Mouse (Mus musculus): ENCODE measurements around the gene Dync1i2. TPM values are rescaled to one million over a fixed set of nuclear protein-coding genes. Genes with fewer than 3 reads are reported as not detected.

Gene Dync1i2
- polyA plus RNA-seq, 1 experiment from 2014 or later, result 87.6 TPM

DNA sequence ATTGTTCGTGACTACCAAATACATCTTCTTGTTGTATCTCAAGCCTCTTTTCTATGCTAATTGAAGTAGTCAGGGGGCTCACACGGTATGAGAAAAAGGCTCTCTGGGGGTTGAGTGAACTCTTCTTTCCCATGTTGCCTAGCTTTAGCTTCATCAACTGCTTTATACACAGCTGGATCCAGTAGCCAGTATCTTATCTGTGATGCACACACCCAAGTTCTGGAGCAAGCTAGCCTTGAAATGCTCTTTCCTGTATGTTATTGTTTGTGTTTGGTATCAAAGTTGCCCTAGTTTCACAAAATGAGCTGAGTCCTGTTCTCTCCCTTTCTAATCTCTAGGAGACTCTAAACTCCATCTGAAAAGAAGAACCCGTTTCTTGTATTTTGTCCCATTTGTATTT lies 23.6 kb upstream of the Dync1i2 start:
- Histone ChIP-seq H3K4me2 (replicated peaks) (no peak overlapping the region), H3K4me1 (peaks cover 14% of the 10 kb centered on the region), H3K36me3 (no peaks in the 10 kb centered on the region), H3K9ac (no peak overlapping the region), H3K27me3 (no peaks in the 10 kb centered on the region), H3K4me3 (replicated peaks) (no peak overlapping the region), H3K27ac (replicated peaks) (no peak overlapping the region), H3K9me3 (replicated peaks) (no peaks in the 10 kb centered on the region)
- ATAC-seq (ENCODE audit: insufficient number of reproducible peaks, low FRiP score, low TSS enrichment, low read depth), result no peak
- 73% methylated on average over 3 of the region's 3 CpGs for WGBS

DNA sequence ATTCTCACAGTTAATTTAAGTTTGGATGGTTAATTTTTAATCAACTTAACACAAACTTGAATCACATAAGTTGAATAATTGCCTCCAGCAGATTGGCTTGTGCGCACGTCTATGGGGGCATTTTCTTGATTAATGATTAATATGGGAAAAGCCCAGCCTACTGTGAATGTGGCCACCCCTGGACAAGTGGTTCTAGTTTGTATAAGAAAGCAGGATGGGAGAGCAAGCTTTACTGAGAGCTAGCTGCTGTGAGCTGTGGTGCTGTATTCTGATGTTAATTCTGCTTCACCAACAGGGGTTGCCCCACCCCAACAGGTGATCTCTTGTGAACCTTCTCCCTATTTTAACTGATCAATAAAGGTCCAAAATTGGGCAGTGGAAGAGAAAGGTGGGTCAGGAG lies 22.6 kb upstream of the Dync1i2 start:
- Histone ChIP-seq H3K27me3 (no peaks in the 10 kb centered on the region), H3K4me2 (replicated peaks) (no peak overlapping the region), H3K9me3 (replicated peaks) (no peaks in the 10 kb centered on the region), H3K4me1 (peaks cover 14% of the 10 kb centered on the region), H3K36me3 (no peaks in the 10 kb centered on the region), H3K4me3 (replicated peaks) (no peak overlapping the region), H3K27ac (replicated peaks) (no peak overlapping the region), H3K9ac (no peak overlapping the region)
- no peak for ATAC-seq (ENCODE audit: insufficient number of reproducible peaks, low FRiP score, low TSS enrichment, low read depth)
- 48% methylated on average over 2 of the region's 2 CpGs for WGBS

DNA sequence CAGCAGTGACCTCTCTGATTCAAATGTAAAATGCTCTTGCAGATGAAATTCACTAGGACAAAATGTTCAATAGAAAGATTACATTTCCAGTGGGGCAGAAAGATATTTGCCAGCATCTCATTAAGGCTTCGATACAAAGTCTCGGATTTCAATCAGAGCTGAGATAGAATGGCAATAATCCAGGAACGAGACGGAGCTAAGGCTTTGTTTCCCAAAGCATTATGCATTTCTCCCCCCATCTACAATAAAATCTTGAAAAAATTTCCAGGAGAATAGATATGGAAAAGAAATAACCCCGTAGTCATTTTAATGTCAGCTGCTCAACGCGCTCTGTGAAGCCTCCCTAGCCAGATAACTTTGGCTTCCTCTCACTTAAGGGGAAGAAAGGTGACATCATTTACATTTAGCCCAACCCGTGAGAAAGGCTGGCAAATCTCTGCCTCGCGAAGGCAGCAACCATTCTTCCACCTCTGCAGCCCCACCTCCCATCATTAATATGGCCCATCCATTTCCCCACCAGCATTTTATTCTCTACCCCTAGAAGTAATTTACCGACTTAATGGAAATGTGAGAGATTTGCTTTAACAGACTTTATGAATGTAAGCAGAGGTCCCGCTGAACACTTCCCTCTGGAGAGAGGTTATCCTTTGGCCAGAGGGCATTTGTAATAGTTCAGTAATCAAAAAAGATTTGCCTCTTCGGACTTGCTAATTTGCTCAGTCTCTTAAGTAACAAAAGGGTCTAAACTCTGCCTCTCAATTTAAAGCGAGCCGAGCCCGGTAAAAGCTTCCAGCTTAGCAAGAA lies 19.9 kb upstream of the Dync1i2 start:
- Histone ChIP-seq H3K27me3 (no peaks in the 10 kb centered on the region), H3K9ac (no peak overlapping the region), H3K4me3 (replicated peaks) (peak overlapping the region; percentile 15), H3K9me3 (replicated peaks) (no peaks in the 10 kb centered on the region), H3K4me2 (replicated peaks) (peak overlapping the region; percentile 33), H3K27ac (replicated peaks) (no peak overlapping the region), H3K36me3 (no peaks in the 10 kb centered on the region), H3K4me1 (peaks cover 14% of the 10 kb centered on the region)
- WGBS, result 14% methylated on average over 16 of the region's 16 CpGs
- no peak for ATAC-seq (ENCODE audit: insufficient number of reproducible peaks, low FRiP score, low TSS enrichment, low read depth)

DNA sequence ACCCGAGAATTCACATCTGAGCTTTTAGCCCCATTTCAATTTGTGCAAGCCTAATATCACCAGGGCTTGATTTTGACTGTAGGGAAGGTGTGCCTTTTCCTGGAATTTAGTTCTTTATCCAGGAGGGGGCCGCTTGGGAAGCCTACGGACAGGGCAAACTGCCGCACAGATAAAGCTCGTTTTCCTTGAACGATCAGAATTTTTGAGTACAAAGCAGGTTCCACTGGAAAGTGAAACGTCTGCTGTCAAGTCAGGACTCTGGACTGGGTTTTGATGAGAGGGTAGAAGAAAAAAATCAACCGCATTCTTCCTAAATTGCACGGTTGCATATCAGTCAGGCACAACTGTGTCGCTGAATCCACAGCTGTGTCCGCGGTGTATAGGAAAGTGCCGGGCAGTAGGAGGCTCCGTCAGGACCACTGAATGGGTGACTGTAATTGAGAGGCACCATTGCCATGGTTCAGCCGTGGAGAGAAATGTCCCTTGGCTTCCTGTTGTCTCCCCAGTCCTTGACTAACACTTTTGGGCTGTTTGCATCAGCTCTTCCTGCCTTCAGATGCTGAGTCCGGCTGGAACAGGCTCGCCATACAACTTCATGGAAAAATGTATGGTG lies 19.2 kb upstream of the Dync1i2 start:
- Histone ChIP-seq H3K4me3 (replicated peaks) (peak overlapping the region; percentile 15; the same call in 1 of the 2 replicates), H3K4me2 (replicated peaks) (peak overlapping the region; percentile 33), H3K9ac (no peak overlapping the region), H3K27ac (replicated peaks) (no peak overlapping the region), H3K27me3 (no peaks in the 10 kb centered on the region), H3K36me3 (no peaks in the 10 kb centered on the region), H3K9me3 (replicated peaks) (no peaks in the 10 kb centered on the region), H3K4me1 (peaks cover 14% of the 10 kb centered on the region)
- WGBS, result 24% methylated on average over 17 of the region's 17 CpGs
- ATAC-seq (ENCODE audit: insufficient number of reproducible peaks, low FRiP score, low TSS enrichment, low read depth), result peak; percentile 63; the same call in 1 of the 2 replicates

DNA sequence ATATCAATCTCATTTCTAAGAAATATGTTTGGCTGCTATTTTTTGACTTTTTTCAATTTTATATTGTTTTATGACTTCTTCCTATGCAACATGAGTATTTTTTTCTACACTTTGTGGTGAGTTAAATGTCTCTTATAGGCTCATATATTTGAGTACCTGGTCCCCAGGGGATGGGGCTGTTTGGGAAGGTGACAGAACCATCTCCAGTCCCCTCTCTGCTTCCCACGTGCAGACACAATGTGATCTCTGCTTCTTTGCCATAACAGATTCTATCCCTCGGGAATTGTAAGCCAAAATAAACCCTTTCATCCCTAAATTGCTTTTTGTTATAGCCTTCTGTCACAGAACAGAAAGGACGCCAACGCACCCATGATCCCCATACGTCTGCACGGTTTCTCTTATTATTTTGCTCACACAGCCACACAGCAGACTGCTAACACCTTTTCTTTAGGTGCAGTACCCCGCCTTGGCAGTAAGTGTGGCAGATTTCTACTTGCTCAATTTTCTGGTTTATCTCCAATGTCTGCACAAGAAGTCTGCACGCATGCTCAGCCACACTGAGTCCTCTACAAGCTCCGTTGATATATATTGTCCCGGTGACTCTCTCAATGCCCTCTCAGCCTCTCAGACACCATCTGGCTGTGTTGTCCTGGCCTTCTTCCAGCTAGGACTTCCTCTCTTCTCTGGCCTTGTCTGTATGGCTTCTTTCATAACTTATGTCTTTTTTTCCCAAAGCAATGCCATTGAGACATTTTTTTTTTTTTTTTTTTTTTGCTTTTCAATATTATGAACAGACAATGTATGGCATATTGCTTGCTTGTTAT lies 17.2 kb upstream of the Dync1i2 start:
- no peak overlapping the region for H3K4me3 ChIP-seq (replicated peaks)
- 65% methylated on average over 10 of the region's 10 CpGs for WGBS
- no peaks in the 10 kb centered on the region for H3K9me3 ChIP-seq (replicated peaks)
- no peak overlapping the region for H3K9ac ChIP-seq
- ATAC-seq (ENCODE audit: insufficient number of reproducible peaks, low FRiP score, low TSS enrichment, low read depth), result no peak; the same call in 1 of the 2 replicates
- peaks cover 14% of the 10 kb centered on the region for H3K4me1 ChIP-seq
- no peaks in the 10 kb centered on the region for H3K27me3 ChIP-seq
- H3K36me3 ChIP-seq, result no peaks in the 10 kb centered on the region
- H3K4me2 ChIP-seq (replicated peaks), result no peak overlapping the region
- no peak overlapping the region for H3K27ac ChIP-seq (replicated peaks)

DNA sequence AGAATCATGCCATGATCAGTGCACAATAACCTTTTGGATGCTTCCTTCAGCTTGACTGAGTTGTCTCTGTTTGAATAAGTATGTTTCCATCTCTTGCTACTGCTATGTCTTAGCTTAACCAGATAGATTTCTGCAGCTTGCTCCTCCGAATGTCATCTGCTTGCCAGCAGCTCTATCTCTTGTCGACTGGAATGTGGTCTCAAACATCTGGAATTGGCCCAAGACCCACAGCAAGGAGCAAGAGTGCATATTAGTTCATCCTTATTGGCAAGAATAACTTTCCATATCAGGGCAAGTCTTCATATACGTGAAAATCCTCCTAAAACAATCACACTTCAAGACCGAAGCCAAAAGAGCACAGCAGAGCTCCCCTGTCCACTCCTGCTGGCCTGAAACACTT lies 14.6 kb upstream of the Dync1i2 start:
- H3K27me3 ChIP-seq, result no peaks in the 10 kb centered on the region
- ATAC-seq (ENCODE audit: insufficient number of reproducible peaks, low FRiP score, low TSS enrichment, low read depth), result no peak
- no peaks in the 10 kb centered on the region for H3K36me3 ChIP-seq
- no peaks in the 10 kb centered on the region for H3K9me3 ChIP-seq (replicated peaks)
- no peak overlapping the region for H3K27ac ChIP-seq (replicated peaks)
- WGBS, result 50% methylated on average over 4 of the region's 4 CpGs
- peaks cover 6% of the 10 kb centered on the region for H3K4me1 ChIP-seq
- no peak overlapping the region for H3K9ac ChIP-seq
- no peak overlapping the region for H3K4me2 ChIP-seq (replicated peaks)
- H3K4me3 ChIP-seq (replicated peaks), result no peak overlapping the region

DNA sequence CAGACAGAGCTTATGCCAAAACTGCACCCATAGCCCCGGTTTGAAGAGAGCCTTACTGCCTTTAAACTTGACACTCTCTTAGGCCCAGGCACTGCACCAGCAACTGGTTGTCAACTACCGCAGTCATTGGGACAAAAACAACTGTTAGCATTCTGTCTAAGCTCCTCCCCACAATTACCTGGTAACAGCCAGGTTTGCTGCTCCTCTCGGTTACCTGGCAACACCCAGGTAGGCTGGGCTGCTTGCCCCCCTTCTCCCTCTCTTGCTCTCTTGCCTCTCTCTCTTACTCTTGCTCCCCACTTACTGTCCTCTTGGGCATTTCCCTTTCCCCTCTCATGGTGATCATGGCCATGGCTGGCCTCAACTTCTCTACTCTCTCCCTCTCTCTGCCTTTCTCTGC lies 12.6 kb upstream of the Dync1i2 start:
- WGBS, result 46% methylated on average over 3 of the region's 3 CpGs
- ATAC-seq (ENCODE audit: insufficient number of reproducible peaks, low FRiP score, low TSS enrichment, low read depth), result no peak

DNA sequence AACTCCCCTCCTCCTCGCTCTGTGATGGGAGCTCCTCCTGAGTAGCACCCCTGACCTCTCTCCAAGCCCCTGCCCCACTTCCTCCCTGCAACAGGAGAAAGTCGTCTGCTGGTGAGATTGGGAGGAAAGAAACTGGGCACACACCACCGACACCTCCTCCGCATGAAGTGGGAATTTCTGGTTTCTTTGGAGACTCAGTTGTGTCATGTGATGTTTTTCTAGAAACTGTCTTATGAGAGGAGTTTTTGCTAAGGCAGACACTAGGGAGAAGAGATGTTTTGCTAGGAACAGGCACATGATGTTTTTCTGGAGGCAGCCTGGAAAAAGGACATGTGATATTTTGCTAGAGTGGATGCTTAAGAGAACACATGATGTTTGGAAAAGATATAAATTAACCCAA lies 11.0 kb upstream of the Dync1i2 start:
- no peak overlapping the region for H3K27ac ChIP-seq (replicated peaks)
- no peaks in the 10 kb centered on the region for H3K9me3 ChIP-seq (replicated peaks)
- H3K4me3 ChIP-seq (replicated peaks), result no peak overlapping the region
- 53% methylated on average over 4 of the region's 4 CpGs for WGBS
- H3K9ac ChIP-seq, result no peak overlapping the region
- H3K27me3 ChIP-seq, result no peaks in the 10 kb centered on the region
- H3K4me1 ChIP-seq, result no peaks in the 10 kb centered on the region; the same call in 1 of the 2 replicates
- H3K4me2 ChIP-seq (replicated peaks), result no peak overlapping the region
- no peak for ATAC-seq (ENCODE audit: insufficient number of reproducible peaks, low FRiP score, low TSS enrichment, low read depth)
- no peaks in the 10 kb centered on the region for H3K36me3 ChIP-seq

More for the DNA sequence above, 12.6 kb upstream of the Dync1i2 start:
- H3K36me3 ChIP-seq, result no peaks in the 10 kb centered on the region
- no peak overlapping the region for H3K4me3 ChIP-seq (replicated peaks)
- H3K4me2 ChIP-seq (replicated peaks), result no peak overlapping the region
- no peaks in the 10 kb centered on the region for H3K9me3 ChIP-seq (replicated peaks)
- no peak overlapping the region for H3K27ac ChIP-seq (replicated peaks)
- H3K4me1 ChIP-seq, result no peaks in the 10 kb centered on the region; the same call in 1 of the 2 replicates
- no peak overlapping the region for H3K9ac ChIP-seq
- H3K27me3 ChIP-seq, result no peaks in the 10 kb centered on the region

DNA sequence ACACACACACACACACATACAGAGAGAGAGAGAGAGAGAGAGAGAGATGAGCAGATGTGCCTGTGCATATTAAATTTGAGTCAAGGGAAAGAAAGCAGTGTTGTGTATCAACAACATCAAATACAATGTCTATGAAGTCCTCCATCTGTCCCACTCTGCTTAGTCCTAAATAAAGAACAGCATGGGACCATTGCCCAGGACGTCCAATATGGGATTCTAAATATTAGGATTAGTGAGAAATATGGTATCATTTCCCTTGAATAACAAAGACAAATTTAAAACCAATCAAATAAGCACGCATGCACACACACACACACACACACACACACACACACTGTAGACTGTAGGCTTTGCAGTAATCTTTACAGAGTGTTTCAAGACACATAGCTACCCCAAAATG lies 9.6 kb upstream of the Dync1i2 start:
- ATAC-seq (ENCODE audit: insufficient number of reproducible peaks, low FRiP score, low TSS enrichment, low read depth), result no peak
- H3K4me2 ChIP-seq (replicated peaks), result no peak overlapping the region
- no peaks in the 10 kb centered on the region; the same call in 1 of the 2 replicates for H3K4me1 ChIP-seq
- H3K9me3 ChIP-seq (replicated peaks), result no peaks in the 10 kb centered on the region
- 74% methylated on average over 2 of the region's 2 CpGs for WGBS
- no peak overlapping the region for H3K4me3 ChIP-seq (replicated peaks)
- H3K36me3 ChIP-seq, result no peaks in the 10 kb centered on the region
- H3K9ac ChIP-seq, result no peak overlapping the region
- H3K27me3 ChIP-seq, result no peaks in the 10 kb centered on the region
- H3K27ac ChIP-seq (replicated peaks), result no peak overlapping the region

DNA sequence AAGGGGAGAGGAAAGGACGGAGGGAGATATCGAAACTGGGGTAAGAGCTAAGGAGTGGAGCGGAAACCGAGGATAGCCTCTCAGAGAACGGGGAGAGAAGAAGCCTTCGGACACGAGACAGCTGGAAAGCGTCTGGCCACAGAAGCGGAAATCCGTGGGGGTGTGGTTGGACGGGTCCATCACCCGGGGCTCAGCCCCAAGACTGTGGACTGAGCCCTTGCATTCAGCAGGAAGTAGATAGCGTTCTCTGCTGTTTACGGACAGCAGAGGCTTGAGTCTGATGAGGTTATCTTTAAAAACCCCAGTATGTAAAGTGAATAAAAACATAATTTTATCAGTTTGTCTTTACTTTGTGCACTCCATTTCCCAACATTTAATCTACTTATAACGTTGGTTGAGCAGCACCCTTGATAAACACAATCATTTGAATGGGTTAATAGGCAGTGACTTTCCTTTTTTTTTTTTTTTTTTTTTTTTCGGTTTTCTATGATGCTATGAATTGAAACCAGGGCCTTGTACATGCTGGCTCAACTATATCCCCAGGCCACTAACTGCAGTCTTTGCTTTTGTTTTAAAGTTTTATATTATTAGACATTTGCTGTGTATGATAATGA lies 7.6 kb upstream of the Dync1i2 start:
- Histone ChIP-seq H3K4me2 (replicated peaks) (no peak overlapping the region), H3K4me1 (no peaks in the 10 kb centered on the region), H3K27ac (replicated peaks) (no peak overlapping the region), H3K36me3 (no peaks in the 10 kb centered on the region), H3K4me3 (replicated peaks) (no peak overlapping the region), H3K9ac (no peak overlapping the region), H3K27me3 (no peaks in the 10 kb centered on the region), H3K9me3 (replicated peaks) (no peaks in the 10 kb centered on the region)
- 77% methylated on average over 16 of the region's 16 CpGs for WGBS
- ATAC-seq (ENCODE audit: insufficient number of reproducible peaks, low FRiP score, low TSS enrichment, low read depth), result no peak

Measured in embryonic facial prominence, embryonic 15.5 days (tissue).